Mouse (Mus musculus) MEL (cell line): ENCODE data around the gene Inhbe. TPM values are rescaled to one million over a fixed set of nuclear protein-coding genes. Genes with fewer than 3 reads are reported as not detected.

Experiments
- DNase-seq: peaks from one replicate; pipeline ENCODE4 v3.0.0; 2011; ENCODE audit warnings: low read depth, low spot score
- H3K27ac ChIP-seq: 2 replicates; pipeline ENCODE4 v1.5.1; 2012; ENCODE audit warnings: low read depth, mild to moderate bottlenecking, control low read depth, low read length, moderate library complexity; ENCODE audit not compliant: control insufficient read depth
- H3K27me3 ChIP-seq, 2 experiments: fragments of 150-350 bp in 1 of 2; sonication (generic) in 1 of 2; 2 replicates each; pipeline ENCODE4 v1.6.1; 2012; ENCODE audit warnings: low read length in 2 of 2, mild to moderate bottlenecking in 2 of 2, improper control_type of control experiment in 1 of 2, moderate library complexity in 1 of 2; ENCODE audit not compliant: insufficient read depth in 2 of 2, control insufficient read depth in 1 of 2
- H3K36me3 ChIP-seq, 2 experiments: 2 replicates each; pipeline ENCODE4 v1.6.1; 2012 to 2014; ENCODE audit warnings: low read length in 2 of 2, improper control_type of control experiment in 1 of 2, inconsistent platforms in 1 of 2, mild to moderate bottlenecking in 1 of 2; ENCODE audit not compliant: insufficient read depth in 2 of 2, control insufficient read depth in 1 of 2
- H3K4me1 ChIP-seq, 2 experiments: fragments of 150-350 bp in 1 of 2; sonication (generic) in 1 of 2; 2 replicates each; pipeline ENCODE4 v1.6.1; 2012; ENCODE audit warnings: low read length in 2 of 2, improper control_type of control experiment in 1 of 2, mild to moderate bottlenecking in 1 of 2; ENCODE audit not compliant: insufficient read depth in 2 of 2, control insufficient read depth in 1 of 2
- H3K4me3 ChIP-seq, 2 experiments: fragments of 150-350 bp in 1 of 2; sonication (generic) in 1 of 2; 2 replicates each; pipeline ENCODE4 v1.5.1; 2012; ENCODE audit warnings: low read depth in 2 of 2, low read length in 2 of 2, mild to moderate bottlenecking in 2 of 2, moderate library complexity in 2 of 2, control low read depth in 1 of 2, improper control_type of control experiment in 1 of 2; ENCODE audit not compliant: control insufficient read depth in 1 of 2, insufficient read depth in 1 of 2
- H3K79me2 ChIP-seq: 2 replicates; pipeline ENCODE4 v1.6.1; 2012; ENCODE audit warnings: mild to moderate bottlenecking, low read length, moderate library complexity; ENCODE audit not compliant: control insufficient read depth, poor library complexity, insufficient read depth
- H3K9ac ChIP-seq: 2 replicates; pipeline ENCODE4 v1.6.1; 2012; ENCODE audit warnings: low read depth, mild to moderate bottlenecking, control low read depth, low read length, moderate library complexity; ENCODE audit not compliant: control insufficient read depth, poor library complexity, severe bottlenecking
- H3K9me3 ChIP-seq: fragments of 150-350 bp; sonication (generic); replicated peaks from 2 replicates; pipeline ENCODE4 v1.6.1; 2012; ENCODE audit warnings: mild to moderate bottlenecking, low read length, improper control_type of control experiment, moderate library complexity; ENCODE audit not compliant: insufficient read depth
- BHLHE40 ChIP-seq: IDR thresholded peaks from 2 replicates; pipeline ENCODE4 v1.6.1; 2012; ENCODE audit warnings: low read depth, mild to moderate bottlenecking, inconsistent platforms, low read length, improper control_type of control experiment, borderline replicate concordance
- CTCF ChIP-seq, 3 experiments: IDR thresholded peaks in 2 of 3; conservative IDR thresholded peaks in 1 of 3; 2 replicates each; pipeline ENCODE4 v1.5.1; 2011 to 2012; ENCODE audit warnings: low read length in 3 of 3, low read depth in 2 of 3, mild to moderate bottlenecking in 2 of 3, improper control_type of control experiment in 1 of 3, inconsistent platforms in 1 of 3, mixed read lengths in 1 of 3, moderate library complexity in 1 of 3; ENCODE audit not compliant: control insufficient read depth in 1 of 3, insufficient read depth in 1 of 3, poor library complexity in 1 of 3, severe bottlenecking in 1 of 3
- E2F4 ChIP-seq: IDR thresholded peaks from 2 replicates; pipeline ENCODE4 v1.6.1; 2011; ENCODE audit warnings: low read depth, low read length, improper control_type of control experiment, borderline replicate concordance
- ELF1 ChIP-seq: IDR thresholded peaks from 2 replicates; pipeline ENCODE4 v1.6.1; 2014; ENCODE audit warnings: low read depth, mild to moderate bottlenecking, inconsistent platforms, low read length, improper control_type of control experiment, moderate library complexity
- GATA1 ChIP-seq: IDR thresholded peaks from 2 replicates; pipeline ENCODE4 v1.6.1; 2011; ENCODE audit warnings: low read depth, low read length, improper control_type of control experiment
- HCFC1 ChIP-seq: IDR thresholded peaks from 2 replicates; pipeline ENCODE4 v1.6.1; 2012; ENCODE audit warnings: low read depth, mild to moderate bottlenecking, inconsistent platforms, low read length, improper control_type of control experiment, moderate library complexity
- JUND ChIP-seq: IDR thresholded peaks from 2 replicates; pipeline ENCODE4 v1.6.1; 2011; ENCODE audit warnings: low read depth, mild to moderate bottlenecking, improper control_type of control experiment, low read length
- MAZ ChIP-seq: IDR thresholded peaks from 2 replicates; pipeline ENCODE4 v1.6.1; 2012; ENCODE audit warnings: low read depth, mild to moderate bottlenecking, inconsistent platforms, low read length, improper control_type of control experiment
- MXI1 ChIP-seq: IDR thresholded peaks from 2 replicates; pipeline ENCODE4 v1.6.1; 2011; ENCODE audit warnings: mild to moderate bottlenecking, low read depth, low read length, improper control_type of control experiment
- NELFE ChIP-seq: IDR thresholded peaks from 2 replicates; pipeline ENCODE4 v1.6.1; 2011; ENCODE audit warnings: low read depth, low read length, improper control_type of control experiment
- NRF1 ChIP-seq: IDR thresholded peaks from 2 replicates; pipeline ENCODE4 v1.6.1; 2014; ENCODE audit warnings: low read depth, mild to moderate bottlenecking, inconsistent platforms, low read length, improper control_type of control experiment, moderate library complexity; ENCODE audit not compliant: poor library complexity, insufficient read depth, severe bottlenecking
- POLR2AphosphoS2 ChIP-seq: IDR thresholded peaks from 2 replicates; pipeline ENCODE4 v1.6.1; 2011; ENCODE audit warnings: low read length, improper control_type of control experiment
- POLR2AphosphoS5 ChIP-seq: IDR thresholded peaks from 2 replicates; pipeline ENCODE4 v1.6.1; 2012; ENCODE audit warnings: low read depth, borderline replicate concordance, mild to moderate bottlenecking, inconsistent platforms, low read length, moderate library complexity, mixed read lengths
- RAD21 ChIP-seq: IDR thresholded peaks from 2 replicates; pipeline ENCODE4 v1.6.1; 2011; ENCODE audit warnings: mild to moderate bottlenecking, low read depth, low read length, improper control_type of control experiment
- SIN3A ChIP-seq: IDR thresholded peaks from 2 replicates; pipeline ENCODE4 v1.6.1; 2012; ENCODE audit warnings: low read length, improper control_type of control experiment, inconsistent platforms
- SMC3 ChIP-seq: IDR thresholded peaks from 2 replicates; pipeline ENCODE4 v1.6.1; 2011; ENCODE audit warnings: low read depth, low read length, improper control_type of control experiment
- TBP ChIP-seq: IDR thresholded peaks from 2 replicates; pipeline ENCODE4 v1.8.0; 2011; ENCODE audit warnings: low read depth, low read length, improper control_type of control experiment
- UBTF ChIP-seq: IDR thresholded peaks from 2 replicates; pipeline ENCODE4 v1.6.1; 2012; ENCODE audit warnings: low read depth, mild to moderate bottlenecking, inconsistent platforms, low read length, improper control_type of control experiment, moderate library complexity, borderline replicate concordance; ENCODE audit not compliant: insufficient read depth
- USF2 ChIP-seq, 2 experiments: IDR thresholded peaks; 2 replicates each; pipeline ENCODE4 v1.6.1; 2011 to 2012; ENCODE audit warnings: improper control_type of control experiment in 2 of 2, low read length in 2 of 2, borderline replicate concordance in 1 of 2, inconsistent platforms in 1 of 2, low read depth in 1 of 2, mild to moderate bottlenecking in 1 of 2; ENCODE audit not compliant: insufficient read depth in 1 of 2
- ZC3H11A ChIP-seq: IDR thresholded peaks from 2 replicates; pipeline ENCODE4 v1.6.1; 2012; ENCODE audit warnings: low read depth, mild to moderate bottlenecking, inconsistent platforms, low read length, improper control_type of control experiment
- ZNF384 ChIP-seq: IDR thresholded peaks from 2 replicates; pipeline ENCODE4 v1.6.1; 2012; ENCODE audit warnings: low read depth, mild to moderate bottlenecking, inconsistent platforms, low read length, improper control_type of control experiment
- polyA plus RNA-seq, 2 experiments: library from polyadenylated mRNA; stranded (reverse) in 1 of 2; unstranded in 1 of 2; fragments of >175 nt in 1 of 2; fragments of >200 nt in 1 of 2; gene quantifications; 2 replicates each; pipeline versions ENCODE4 v1.2.1 to v1.2.4; 2012; ENCODE audit warnings: low replicate concordance in 2 of 2, low read depth in 1 of 2; ENCODE audit not compliant: insufficient read length in 2 of 2, insufficient read depth in 1 of 2, missing spikeins in 1 of 2
- total RNA-seq: library from RNA; depleted of rRNA; stranded (reverse); fragments of 300-350 nt; gene quantifications from 2 replicates; pipeline ENCODE4 v1.2.3, GENCODE M21; 2012

Gene Inhbe
- total and polyA plus RNA-seq, 3 experiments, result 0.03 TPM; not detected in 2

DNA sequence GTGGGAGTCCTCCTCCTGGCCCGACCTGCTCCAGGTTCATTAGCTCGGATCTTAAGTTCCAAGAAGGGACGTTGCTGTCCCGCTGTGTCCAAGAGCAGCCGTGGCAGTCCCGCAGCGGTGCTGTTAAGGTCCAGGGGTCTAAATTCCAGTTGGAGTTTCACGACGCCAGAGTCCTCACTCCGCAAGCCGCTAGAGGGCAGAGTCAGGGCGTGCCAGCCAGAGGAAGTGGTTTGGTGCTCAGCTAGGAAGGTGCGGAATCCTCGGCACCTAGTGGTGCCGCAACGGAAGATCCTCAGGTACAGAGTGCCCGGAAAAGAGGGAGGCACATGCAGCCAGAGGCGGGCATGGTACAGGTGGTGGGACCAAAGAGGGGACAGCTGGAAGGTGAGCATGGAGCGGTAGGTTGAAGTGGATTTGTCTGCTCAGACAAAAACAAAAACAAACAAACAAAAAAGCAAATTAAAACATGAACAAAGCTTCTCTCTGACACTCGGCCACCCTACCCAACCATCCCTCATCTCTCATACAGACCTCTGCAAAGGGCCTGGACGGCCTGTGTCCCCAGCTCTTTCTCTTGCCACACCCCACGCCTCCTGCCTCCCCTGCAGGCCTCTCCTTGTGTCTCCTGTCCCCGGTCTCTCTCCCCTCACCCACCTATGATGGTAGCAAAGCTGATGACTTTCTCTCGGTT is 3.5 kb downstream of the Inhbe start (continued):
- TF ChIP-seq UBTF, result no peak
- TF ChIP-seq POLR2AphosphoS5, result no peak
- TF ChIP-seq POLR2AphosphoS2, result no peak

- H3K4me1 ChIP-seq, result peaks cover 0 to 14% of the 10 kb centered on the region in 2 experiments; a peak in 2 of 4 replicates
- no peak overlapping the region for H3K27ac ChIP-seq
- no peak overlapping the region for H3K4me3 ChIP-seq
- peaks cover 0 to 1% of the 10 kb centered on the region in 2 experiments; a peak in 2 of 4 replicates for H3K27me3 ChIP-seq
- no peaks in the 10 kb centered on the region for H3K9me3 ChIP-seq
- no peaks in the 10 kb centered on the region for H3K36me3 ChIP-seq
- DNase-seq, result no peak
- TF ChIP-seq NELFE, result no peak
- TF ChIP-seq TBP, result no peak
- no peak for TF ChIP-seq ELF1
- no peak for TF ChIP-seq ZC3H11A
- no peak for TF ChIP-seq E2F4
- no peak for TF ChIP-seq POLR2AphosphoS5
- TF ChIP-seq USF2 (IDR thresholded peaks at IDR 0.05; ENCODE audit: borderline replicate concordance in 1 of 2, insufficient read depth in 1 of 2, low read depth in 1 of 2, low read length in 2 of 2), result no peak
- no peak for TF ChIP-seq CTCF (IDR thresholded peaks at IDR 0.05 in 2 of 3, conservative IDR thresholded peaks at IDR 0.05 in 1 of 3; ENCODE audit: control insufficient read depth in 1 of 3, insufficient read depth in 1 of 3, low read depth in 2 of 3, low read length in 3 of 3, poor library complexity in 1 of 3, severe bottlenecking in 1 of 3)
- TF ChIP-seq BHLHE40, result no peak
- no peak for TF ChIP-seq GATA1
- no peak for TF ChIP-seq MAZ
- no peak for TF ChIP-seq NRF1
- TF ChIP-seq HCFC1, result no peak
- TF ChIP-seq, all 39 proteins: peak for 0
- Histone ChIP-seq H3K79me2 (no peaks in the 10 kb centered on the region), H3K9ac (no peak overlapping the region)
These were observed 4.4 kb downstream of the Inhbe start for GRCm38 (mm10) chr10:127349810-127350209.

DNA sequence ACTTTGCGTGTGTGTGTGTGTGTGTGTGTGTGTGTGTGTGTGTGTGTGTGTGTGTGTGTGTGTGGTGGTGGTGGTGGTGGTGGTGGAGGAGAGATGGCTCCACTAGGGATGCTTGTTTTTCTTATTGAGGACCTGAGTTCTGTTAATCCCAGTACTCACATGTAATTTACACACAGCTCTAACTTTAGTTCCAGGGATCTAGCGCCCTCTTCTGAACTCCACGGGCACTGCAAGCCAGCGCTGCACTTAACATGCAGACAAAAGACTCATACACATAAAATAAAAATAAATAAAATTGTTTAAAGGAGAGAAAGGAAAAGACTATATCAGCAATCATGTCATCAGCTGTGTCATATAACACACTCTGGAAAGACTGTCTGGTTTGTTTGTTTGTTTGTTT is 5.3 kb downstream of the Inhbe start:
- H3K9ac ChIP-seq, result no peak overlapping the region
- peak; percentile 66 for DNase-seq
- no peaks in the 10 kb centered on the region for H3K36me3 ChIP-seq
- peaks cover 0 to 14% of the 10 kb centered on the region in 2 experiments; a peak in 2 of 4 replicates for H3K4me1 ChIP-seq
- H3K9me3 ChIP-seq, result no peaks in the 10 kb centered on the region
- H3K27ac ChIP-seq, result no peak overlapping the region
- H3K4me3 ChIP-seq, result no peak overlapping the region
- TF ChIP-seq SIN3A (0 out of 2 replicates have a peak, but pooled peaks have one; percentile 22), JUND (no peak), POLR2AphosphoS5 (no peak), ZNF384 (no peak), TBP (no peak), CTCF (IDR thresholded peaks at IDR 0.05 in 2 of 3, conservative IDR thresholded peaks at IDR 0.05 in 1 of 3; ENCODE audit: control insufficient read depth in 1 of 3, insufficient read depth in 1 of 3, low read depth in 2 of 3, low read length in 3 of 3, poor library complexity in 1 of 3, severe bottlenecking in 1 of 3) (peak; percentile 53 to 61 (median 55); a peak in 5 of 6 replicates), SMC3 (peak; percentile 23; the same call in 1 of the 2 replicates), RAD21 (peak; percentile 28), MXI1 (no peak), E2F4 (no peak), POLR2AphosphoS2 (no peak)
- no peaks in the 10 kb centered on the region for H3K79me2 ChIP-seq
- no peaks in the 10 kb centered on the region; a peak in 2 of 4 replicates for H3K27me3 ChIP-seq
